Mouse (Mus musculus): ENCODE measurements around the gene Nat8f2.
"Not testable (repeated sequence)": the region's sequence is repeated elsewhere in the genome, so short reads cannot be mapped to it uniquely, and the experiment has no call there.

- TF ChIP-seq POLR2A (IDR thresholded peaks at IDR 0.05; ENCODE audit: low read depth, low read length); CTCF (IDR thresholded peaks at IDR 0.05; ENCODE audit: extremely low read depth, insufficient read depth, insufficient read length, insufficient replicate concordance): not testable (repeated sequence)
Measured at GRCm38 (mm10) chr6:85837307-85837706, 31.7 kb downstream of the Nat8f2 start.

All from spleen, adult 2 months (tissue).